Mouse (Mus musculus) brain, embryonic 14.5 days (tissue): ENCODE results near the gene Znrf2.

Experiments
- CTCF ChIP-seq: fragments of 200-500 bp; IDR thresholded peaks from 2 replicates; pipeline ENCODE4 v1.5.1; 2012; ENCODE audit warnings: inconsistent platforms, mild to moderate bottlenecking, moderate library complexity, borderline replicate concordance; ENCODE audit not compliant: insufficient read depth, insufficient read length; ENCODE audit errors: extremely low read depth
- POLR2A ChIP-seq: fragments of 200-500 bp; IDR thresholded peaks from 2 replicates; pipeline ENCODE4 v1.6.1; 2012; ENCODE audit warnings: mild to moderate bottlenecking, inconsistent platforms, borderline replicate concordance; ENCODE audit not compliant: poor library complexity, insufficient read depth, insufficient read length, severe bottlenecking; ENCODE audit errors: extremely low read depth

DNA sequence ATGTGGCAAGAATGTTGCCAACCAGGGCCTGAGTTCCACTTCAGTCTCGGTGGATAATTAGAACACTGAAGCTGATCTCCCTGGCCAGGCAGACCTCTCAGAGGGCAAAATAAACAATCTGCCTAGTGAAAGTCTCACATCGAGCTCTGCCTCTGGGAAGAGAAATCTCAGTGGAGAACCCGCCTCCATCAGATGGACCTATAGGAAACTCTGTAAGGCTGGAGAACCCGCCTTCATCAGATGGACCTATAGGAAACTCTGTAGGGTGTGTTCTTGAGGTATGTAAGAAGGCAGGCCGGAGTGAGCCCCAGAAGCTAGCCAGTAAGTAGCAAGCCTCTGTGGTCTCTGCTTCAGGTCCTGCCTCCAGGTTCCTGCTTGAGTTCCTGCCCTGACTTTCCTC, 118.2 kb downstream of the Znrf2 start:
- no peak for TF ChIP-seq POLR2A
- no peak for TF ChIP-seq CTCF
